Mouse (Mus musculus) liver, embryonic 14.5 days (tissue): Measurements from ENCODE around the gene Apaf1.

Experiments
- CTCF ChIP-seq: IDR thresholded peaks from 2 replicates; pipeline ENCODE4 v1.5.1; 2016; ENCODE audit warnings: antibody characterized with exemption, low read depth, control low read depth
- EP300 ChIP-seq: IDR thresholded peaks from 2 replicates; pipeline ENCODE4 v1.6.1; 2016; ENCODE audit warnings: antibody characterized with exemption, low read depth

DNA sequence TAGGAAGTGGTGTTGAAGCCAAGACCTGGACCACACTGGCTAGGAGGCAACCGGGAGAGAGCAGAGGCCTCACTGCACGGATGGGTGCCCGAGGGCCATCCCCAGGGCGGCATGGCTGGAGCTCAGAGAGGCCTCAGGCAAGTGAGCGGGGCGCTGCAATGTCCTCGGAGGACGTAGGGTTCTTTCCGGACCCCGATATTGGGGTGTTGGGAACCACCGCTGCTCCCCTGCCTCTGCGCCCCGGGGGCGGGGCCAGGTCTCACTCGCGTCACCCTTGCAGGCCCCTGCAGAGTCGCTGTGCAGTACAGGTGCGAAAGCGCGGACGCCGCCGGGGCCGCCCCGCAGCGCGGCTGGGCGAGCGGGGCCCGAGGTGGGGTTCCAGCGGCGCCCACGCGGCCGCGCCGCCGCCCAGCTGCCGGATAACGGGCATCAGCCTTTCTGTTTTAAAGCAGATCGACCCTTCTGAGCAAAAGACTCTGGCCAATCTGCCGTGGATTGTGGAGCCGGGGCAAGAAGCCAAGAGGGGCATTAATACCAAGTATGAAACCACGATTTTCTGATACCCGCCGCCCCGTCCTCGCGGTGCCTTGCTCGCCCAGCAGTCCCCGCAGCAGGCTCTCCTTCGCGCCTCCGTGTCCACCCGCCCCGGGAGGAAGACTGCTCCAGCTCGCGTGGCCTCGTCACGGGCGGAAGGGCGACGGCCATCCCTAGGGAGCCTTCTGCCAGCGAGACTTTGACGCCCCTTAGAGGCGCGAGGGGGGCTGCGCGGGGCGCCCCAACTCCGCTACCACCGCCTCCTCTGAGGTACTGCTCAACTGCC, 113.0 kb downstream of the Apaf1 start:
- TF ChIP-seq CTCF: no peak
- TF ChIP-seq EP300: no peak
